Mouse (Mus musculus) kidney, adult 9 months (tissue): ENCODE results near the gene Oaz2.

Experiments used
- DNase-seq: peaks from one replicate; pipeline ENCODE4 v3.0.0; 2022

Gene Oaz2

DNA sequence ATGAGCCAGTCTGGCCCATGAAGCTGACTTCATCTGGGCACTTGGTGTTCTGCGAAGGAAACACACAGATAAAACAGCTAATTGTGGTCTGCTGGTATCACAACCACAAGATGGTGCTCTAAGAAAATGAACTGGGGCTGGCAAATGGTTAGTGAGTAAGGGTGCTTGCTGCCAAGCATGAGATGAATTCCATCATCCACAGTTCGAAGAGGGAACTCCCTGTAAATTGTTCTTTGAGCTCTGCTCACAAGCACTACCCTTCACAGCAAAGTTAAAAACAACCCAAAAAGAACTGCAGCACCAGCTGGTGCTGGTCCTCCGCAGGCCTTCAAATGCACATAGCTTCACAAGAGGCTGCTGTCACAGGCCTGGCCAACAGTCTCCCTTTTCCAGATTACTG is 27.8 kb downstream of the Oaz2 start:
- peak; percentile 53 for DNase-seq

GRCm38 (mm10) chr9:65696337-65696736 is 28.5 kb downstream of the Oaz2 start:
- peak; percentile 44 for DNase-seq

DNA sequence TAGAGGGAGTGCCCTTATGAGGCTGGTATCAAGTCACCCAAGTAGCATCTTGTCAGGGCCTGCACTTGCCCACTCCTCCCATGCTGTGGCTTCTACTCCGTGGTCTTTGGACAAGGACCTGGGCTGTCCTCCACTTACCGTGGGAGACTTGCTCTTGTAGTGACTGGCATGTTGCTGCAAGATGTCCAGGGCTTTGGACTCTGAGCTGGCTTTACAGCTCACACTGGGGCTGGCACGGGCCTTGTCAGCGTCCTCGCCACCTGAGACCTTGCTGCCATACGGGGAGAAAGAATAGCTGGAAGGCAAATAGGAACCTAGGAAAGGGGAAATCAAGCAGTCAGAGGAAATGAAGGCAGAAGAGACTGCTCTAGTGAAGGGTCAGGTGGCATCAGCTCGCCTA is 29.6 kb downstream of the Oaz2 start:
- no peak for DNase-seq

- DNase-seq = peak; percentile 17
Observed at GRCm38 (mm10) chr9:65697992-65698391, 30.2 kb downstream of the Oaz2 start.

- no peak for DNase-seq
Observed at GRCm38 (mm10) chr9:65700504-65700903, 32.7 kb downstream of the Oaz2 start.

GRCm38 (mm10) chr9:65702286-65702685 is 34.5 kb downstream of the Oaz2 start:
- no peak for DNase-seq

DNA sequence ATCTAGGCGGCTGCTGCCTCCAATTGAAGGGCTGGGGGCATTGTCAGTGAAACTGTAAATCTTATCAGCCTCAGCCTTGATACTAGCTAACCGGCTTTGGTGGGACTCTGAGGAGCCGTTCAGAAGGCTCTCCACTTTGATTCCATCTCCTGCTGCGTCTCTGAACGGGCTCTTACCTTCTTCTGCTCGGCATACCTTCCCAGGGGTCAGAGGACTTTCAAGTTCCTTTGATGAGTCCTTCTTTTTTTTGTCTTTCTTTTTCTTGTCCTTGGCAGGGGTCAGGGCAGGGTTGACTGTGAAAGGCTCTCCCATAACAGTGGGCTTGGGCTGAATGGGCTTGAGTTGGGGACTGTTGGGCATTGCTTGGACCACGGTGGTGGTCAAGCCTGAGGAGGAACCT is 35.4 kb downstream of the Oaz2 start:
- no peak for DNase-seq

DNA sequence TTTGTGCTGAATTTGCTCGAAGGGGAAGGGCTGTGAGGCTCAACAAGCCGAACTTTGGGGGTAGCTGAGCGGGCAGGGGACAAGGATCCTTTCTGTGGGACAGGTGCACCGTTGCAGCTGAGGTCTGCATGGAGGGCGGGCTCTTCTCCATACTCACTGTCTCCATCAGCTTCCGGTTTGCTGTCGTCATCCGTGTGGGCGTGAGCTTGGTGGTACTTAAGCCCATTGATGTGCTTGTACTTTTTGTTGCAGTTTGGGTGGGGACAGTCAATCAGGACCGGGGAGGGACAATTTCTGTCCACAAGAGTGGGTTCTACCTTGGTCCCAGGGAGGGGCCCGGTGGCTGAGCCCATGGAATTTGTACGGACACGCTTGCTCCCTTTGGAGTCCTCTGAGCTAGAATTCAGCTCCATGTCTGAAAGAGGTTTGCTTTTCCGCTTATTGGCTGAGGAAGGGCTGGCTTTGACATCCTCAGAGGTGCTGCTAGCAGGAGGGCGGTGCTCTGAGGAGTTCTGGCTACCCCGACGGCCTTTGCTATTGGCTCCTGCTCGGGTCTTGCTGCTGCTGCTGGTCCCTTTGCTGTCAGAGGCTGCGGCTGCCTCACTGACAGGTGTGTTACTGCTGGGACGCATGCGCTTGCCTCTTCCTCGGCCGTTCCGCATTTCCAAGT is 36.3 kb downstream of the Oaz2 start:
- DNase-seq = no peak

GRCm38 (mm10) chr9:65718195-65718594 is 50.4 kb downstream of the Oaz2 start:
- no peak for DNase-seq

DNA sequence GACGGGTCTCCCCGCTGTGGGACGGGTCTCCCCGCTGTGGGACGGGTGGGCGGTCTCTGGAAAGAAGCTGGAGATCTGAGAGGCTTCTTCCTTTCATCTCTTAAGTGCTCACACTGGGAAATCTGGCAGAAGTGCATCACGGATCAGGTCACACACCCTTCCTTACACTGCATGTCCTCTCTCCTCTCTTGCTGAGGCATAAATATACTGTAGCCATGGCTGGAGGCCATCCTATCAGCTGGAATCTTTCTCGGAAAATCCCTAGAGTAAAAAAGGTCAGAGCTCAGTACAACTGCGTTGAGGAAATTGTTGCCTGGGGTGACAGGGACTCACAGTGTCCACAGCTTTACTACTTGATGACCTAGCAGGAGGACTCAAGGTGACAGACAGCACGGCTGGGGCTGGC is 53.4 kb downstream of the Oaz2 start:
- DNase-seq = peak; percentile 64

- DNase-seq = peak; percentile 61
Observed at GRCm38 (mm10) chr9:65724471-65725290, 56.9 kb downstream of the Oaz2 start.

DNA sequence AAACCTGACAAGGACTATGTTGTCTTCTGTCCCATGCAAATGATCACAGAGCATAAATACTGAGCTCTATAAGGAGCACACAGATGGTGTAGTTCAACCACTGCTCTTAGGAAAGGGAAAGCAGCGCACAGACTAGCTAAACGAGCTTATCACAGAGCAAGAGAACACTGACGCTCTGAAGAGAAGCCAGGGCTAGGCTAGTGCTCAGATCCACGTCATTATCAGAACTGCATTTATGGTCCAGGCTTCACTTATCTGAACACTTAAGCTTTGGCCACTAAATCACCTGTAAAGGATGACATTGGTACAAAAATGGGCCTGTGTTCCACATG is 57.5 kb downstream of the Oaz2 start:
- DNase-seq = no peak

GRCm38 (mm10) chr9:65726431-65726830 is 58.6 kb downstream of the Oaz2 start:
- DNase-seq = no peak

DNA sequence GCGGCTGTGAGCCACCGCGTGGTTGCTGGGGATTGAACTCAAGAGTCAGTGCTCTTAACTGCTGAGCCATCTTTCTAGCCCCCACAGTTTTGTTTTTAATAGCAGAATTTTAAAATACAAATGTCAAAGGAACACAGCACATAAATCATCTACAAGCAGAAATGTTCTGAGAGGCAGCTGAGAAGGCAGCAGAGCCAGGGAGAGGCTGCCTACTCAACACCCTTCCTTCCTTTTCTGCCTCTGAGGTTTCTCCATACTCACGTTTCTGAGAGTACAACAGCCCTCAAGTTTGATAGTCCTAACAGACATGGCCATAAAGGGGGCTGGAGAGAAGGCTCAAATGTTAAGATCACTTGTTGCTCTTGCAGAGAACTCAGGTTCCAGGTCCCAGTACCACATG is 59.7 kb downstream of the Oaz2 start:
- no peak for DNase-seq

GRCm38 (mm10) chr9:65728588-65728987 is 60.8 kb downstream of the Oaz2 start:
- no peak for DNase-seq

DNA sequence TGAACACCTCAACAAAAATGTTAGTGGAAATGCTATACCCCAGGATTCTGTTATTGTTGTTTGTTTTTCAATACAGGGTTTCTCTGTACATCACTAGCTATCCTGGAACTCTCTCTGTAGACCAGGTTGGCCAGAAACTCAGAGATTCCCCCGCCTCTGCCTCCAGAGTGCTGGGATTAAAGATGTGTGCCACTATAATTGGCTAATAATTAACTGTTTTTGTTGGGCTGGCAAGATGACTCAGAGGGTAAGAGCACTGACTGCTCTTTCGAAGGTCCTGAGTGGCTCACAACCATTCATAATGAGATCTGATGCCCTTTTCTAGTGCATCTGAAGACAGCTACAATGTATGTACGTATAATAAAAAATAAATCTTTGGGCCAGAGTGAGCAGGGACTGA is 67.1 kb downstream of the Oaz2 start:
- peak; percentile 20 for DNase-seq
